Mouse (Mus musculus) spleen, postnatal 14 days (tissue): ENCODE data around the gene Grb2.

ENCODE experiments used
- DNase-seq, 2 experiments: peaks; one replicate each; pipeline ENCODE4 v3.0.0; 2021 to 2022; ENCODE audit warnings: low spot score in 2 of 2

The Grb2 gene

GRCm38 (mm10) chr11:115708209-115708876 lies at the start of gene Grb2:
Grb2 (minus strand) TSS chr11:115708597.
- peak; percentile 98 for DNase-seq

- no peak for DNase-seq
These were observed 45.1 kb upstream of the Grb2 start for GRCm38 (mm10) chr11:115753485-115753884.

- no peak for DNase-seq
These were observed 44.3 kb upstream of the Grb2 start for GRCm38 (mm10) chr11:115752653-115753052.

- DNase-seq = no peak
These were observed 43.3 kb upstream of the Grb2 start for GRCm38 (mm10) chr11:115751725-115752124.

GRCm38 (mm10) chr11:115749834-115750233 lies 41.4 kb upstream of the Grb2 start:
- DNase-seq = no peak

- no peak for DNase-seq
These were observed 39.0 kb upstream of the Grb2 start for GRCm38 (mm10) chr11:115747351-115747750.

- no peak for DNase-seq
These were observed 38.4 kb upstream of the Grb2 start for GRCm38 (mm10) chr11:115746762-115747161.

- no peak for DNase-seq
These were observed 37.7 kb upstream of the Grb2 start for GRCm38 (mm10) chr11:115746109-115746508.

- no peak for DNase-seq
These were observed 36.0 kb upstream of the Grb2 start for GRCm38 (mm10) chr11:115744385-115744784.

GRCm38 (mm10) chr11:115742926-115743325 lies 34.5 kb upstream of the Grb2 start:
- no peak for DNase-seq

GRCm38 (mm10) chr11:115741070-115741469 lies 32.7 kb upstream of the Grb2 start:
- DNase-seq = no peak

- DNase-seq = no peak
These were observed 30.0 kb upstream of the Grb2 start for GRCm38 (mm10) chr11:115738275-115738885.

- DNase-seq = no peak
These were observed 29.3 kb upstream of the Grb2 start for GRCm38 (mm10) chr11:115737608-115738208.

- no peak for DNase-seq
These were observed 25.8 kb upstream of the Grb2 start for GRCm38 (mm10) chr11:115734041-115734686.

- DNase-seq = no peak
These were observed 14.8 kb upstream of the Grb2 start for GRCm38 (mm10) chr11:115723231-115723630.

GRCm38 (mm10) chr11:115722638-115723037 lies 14.2 kb upstream of the Grb2 start:
- peak; percentile 60 to 78 for DNase-seq

GRCm38 (mm10) chr11:115717660-115718390 lies 9.4 kb upstream of the Grb2 start:
- peak in 1 of 2 experiments; percentile 52 for DNase-seq

GRCm38 (mm10) chr11:115716410-115717338 lies 8.3 kb upstream of the Grb2 start:
- peak in 1 of 2 experiments; percentile 38 for DNase-seq

- peak; percentile 43 to 65 for DNase-seq
These were observed 6.1 kb upstream of the Grb2 start for GRCm38 (mm10) chr11:115714491-115714890.

GRCm38 (mm10) chr11:115713447-115713846 lies 5.0 kb upstream of the Grb2 start:
- DNase-seq = no peak
